Mouse (Mus musculus) spleen, adult 2 months (tissue): Measurements from ENCODE around the gene Kctd2.

Experiments
- CTCF ChIP-seq: fragments of 200-500 bp; IDR thresholded peaks from 2 replicates; pipeline ENCODE4 v1.5.1; 2011; ENCODE audit warnings: mild to moderate bottlenecking, inconsistent platforms; ENCODE audit not compliant: insufficient read depth, insufficient read length, insufficient replicate concordance; ENCODE audit errors: extremely low read depth
- POLR2A ChIP-seq: fragments of 200-500 bp; IDR thresholded peaks from 2 replicates; pipeline ENCODE4 v1.6.1; 2011; ENCODE audit warnings: low read depth, low read length, inconsistent platforms

DNA sequence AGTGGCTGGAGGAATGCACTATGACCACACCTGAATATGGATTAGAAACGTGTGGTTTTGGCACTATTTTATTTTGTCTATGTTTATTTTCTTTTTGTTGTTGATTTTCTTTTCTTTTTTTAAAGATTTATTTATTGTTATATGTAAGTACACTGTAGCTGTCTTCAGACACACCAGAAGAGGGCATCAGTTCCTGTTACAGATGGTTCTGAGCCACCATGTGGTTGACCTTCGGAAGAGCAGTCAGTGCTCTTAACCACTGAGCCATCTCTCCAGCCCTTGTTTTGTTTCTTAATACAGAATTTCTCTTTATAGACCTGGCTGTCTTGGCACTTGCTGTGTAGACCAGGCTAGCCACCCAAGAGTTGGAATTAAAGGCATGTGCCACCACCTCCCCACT is 47.2 kb upstream of the Kctd2 start:
- TF ChIP-seq POLR2A (no peak), CTCF (no peak)
